Mouse (Mus musculus): ENCODE results near the gene Lrrc3. TPM values are rescaled to one million over a fixed set of nuclear protein-coding genes. Genes with fewer than 3 reads are reported as not detected.
A peak's percentile ranks its signal among the peaks of the same experiment; 100 is the strongest.

The Lrrc3 gene
- polyA plus RNA-seq, 1 experiment from 2014 or later = 4.2 TPM

DNA sequence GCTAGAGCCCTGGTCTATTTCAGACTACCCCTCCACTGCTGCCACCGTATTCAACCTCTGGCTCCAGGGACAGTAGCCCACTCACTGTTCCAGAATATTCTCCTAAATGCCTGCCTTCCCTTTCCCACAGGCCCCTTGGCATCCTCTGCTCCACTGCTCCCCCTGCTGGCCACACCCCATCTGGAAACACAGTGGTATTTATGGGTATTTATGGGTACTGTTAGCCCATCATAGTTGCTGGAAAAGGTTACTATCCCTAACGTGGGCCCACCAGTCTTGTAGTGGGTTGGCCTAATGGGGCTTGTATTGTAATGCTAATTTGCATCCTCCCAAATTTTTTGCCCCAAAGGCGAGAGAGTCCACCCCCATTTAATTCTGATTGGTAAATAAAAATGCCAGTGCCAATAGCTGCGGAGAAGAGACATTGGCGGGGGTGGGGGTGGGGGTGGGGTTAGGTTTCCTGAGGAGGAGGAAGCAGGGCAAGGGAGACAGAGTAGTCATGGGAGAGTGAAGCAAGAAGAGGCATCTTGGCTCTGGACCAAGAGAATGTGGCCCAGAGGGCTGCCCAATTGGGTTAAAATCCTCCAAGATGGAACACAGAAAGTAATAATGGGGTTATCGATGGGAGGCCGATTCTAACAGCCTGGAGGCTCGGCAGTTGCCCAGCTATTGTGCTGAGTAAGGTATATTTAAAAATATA is 14.4 kb upstream of the Lrrc3 start:
- Histone ChIP-seq H3K4me3 (ENCODE audit: low read depth, low read length) (no peak overlapping the region), H3K4me1 (ENCODE audit: insufficient read depth) (no peaks in the 10 kb centered on the region), H3K27me3 (ENCODE audit: insufficient read depth, low read length) (no peaks in the 10 kb centered on the region), H3K4me2 (no peak overlapping the region), H3K9me3 (ENCODE audit: low read depth, low read length) (no peaks in the 10 kb centered on the region), H3K9ac (no peak overlapping the region), H3K27ac (ENCODE audit: low read depth) (no peak overlapping the region), H3K36me3 (ENCODE audit: insufficient read depth) (no peaks in the 10 kb centered on the region)
- ATAC-seq (ENCODE audit: insufficient read depth) (no peak), DNase-seq (peak; percentile 48)
- peak; percentile 77 for TF ChIP-seq CTCF (IDR thresholded peaks at IDR 0.05; ENCODE audit: low read depth)
- 63% methylated on average over 8 of the region's 8 CpGs for WGBS

DNA sequence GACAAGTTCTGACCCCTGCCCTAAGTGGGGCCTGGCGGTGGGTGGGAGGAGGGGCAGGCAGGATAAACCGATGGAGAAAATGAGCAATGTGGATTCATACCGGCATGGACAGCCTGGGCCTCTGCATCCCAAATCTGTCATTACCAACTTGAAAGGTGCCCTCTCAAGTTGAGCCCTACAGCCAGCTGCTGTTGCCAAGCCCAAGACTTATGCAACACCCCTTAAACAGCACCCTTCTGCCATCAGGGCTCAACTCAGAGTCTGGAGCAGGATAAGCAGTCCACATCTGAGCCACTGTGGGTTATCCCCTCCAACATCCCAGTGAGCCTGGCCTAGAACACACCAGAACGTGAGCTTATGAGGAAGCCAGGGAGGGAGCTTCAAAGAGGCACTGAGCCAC is 11.0 kb upstream of the Lrrc3 start:
- Histone ChIP-seq H3K27me3 (ENCODE audit: insufficient read depth, low read length) (no peaks in the 10 kb centered on the region), H3K27ac (ENCODE audit: low read depth) (no peak overlapping the region), H3K4me1 (ENCODE audit: insufficient read depth) (no peaks in the 10 kb centered on the region), H3K9me3 (ENCODE audit: low read depth, low read length) (no peaks in the 10 kb centered on the region), H3K4me2 (no peak overlapping the region), H3K36me3 (ENCODE audit: insufficient read depth) (no peaks in the 10 kb centered on the region), H3K4me3 (ENCODE audit: low read depth, low read length) (no peak overlapping the region), H3K9ac (no peak overlapping the region)
- DNase-seq = no peak
- ATAC-seq (ENCODE audit: insufficient read depth) = no peak
- no peak for TF ChIP-seq CTCF (IDR thresholded peaks at IDR 0.05; ENCODE audit: low read depth)
- 62% methylated on average over 4 of the region's 4 CpGs for WGBS

DNA sequence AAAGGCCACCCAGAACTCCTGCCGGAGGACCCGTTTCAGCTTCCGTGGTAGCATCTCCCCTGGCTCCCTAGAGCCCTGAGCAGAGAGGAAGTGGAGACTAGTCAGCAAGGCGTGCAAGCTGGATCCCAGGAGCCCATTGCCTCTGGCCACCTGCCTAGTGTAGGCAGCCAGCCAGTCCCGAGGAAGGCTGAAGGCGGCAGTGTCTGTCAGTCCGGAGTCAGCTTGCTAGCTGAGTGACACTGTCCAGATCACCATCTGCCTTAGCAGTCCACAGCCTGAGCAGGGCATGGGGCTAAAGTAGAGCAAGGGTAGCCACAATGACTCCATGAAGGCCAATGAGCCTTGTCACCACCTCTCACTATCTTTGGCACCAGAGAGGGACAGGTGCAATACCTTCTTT is 10.3 kb upstream of the Lrrc3 start:
- Histone ChIP-seq H3K36me3 (ENCODE audit: insufficient read depth) (no peaks in the 10 kb centered on the region), H3K27ac (ENCODE audit: low read depth) (no peak overlapping the region), H3K9ac (no peak overlapping the region), H3K4me1 (ENCODE audit: insufficient read depth) (no peaks in the 10 kb centered on the region), H3K9me3 (ENCODE audit: low read depth, low read length) (no peaks in the 10 kb centered on the region), H3K4me3 (ENCODE audit: low read depth, low read length) (no peak overlapping the region), H3K4me2 (no peak overlapping the region), H3K27me3 (ENCODE audit: insufficient read depth, low read length) (no peaks in the 10 kb centered on the region)
- TF ChIP-seq CTCF (IDR thresholded peaks at IDR 0.05; ENCODE audit: low read depth) = no peak
- no peak for ATAC-seq (ENCODE audit: insufficient read depth)
- DNase-seq = no peak
- 59% methylated on average over 7 of the region's 7 CpGs for WGBS

DNA sequence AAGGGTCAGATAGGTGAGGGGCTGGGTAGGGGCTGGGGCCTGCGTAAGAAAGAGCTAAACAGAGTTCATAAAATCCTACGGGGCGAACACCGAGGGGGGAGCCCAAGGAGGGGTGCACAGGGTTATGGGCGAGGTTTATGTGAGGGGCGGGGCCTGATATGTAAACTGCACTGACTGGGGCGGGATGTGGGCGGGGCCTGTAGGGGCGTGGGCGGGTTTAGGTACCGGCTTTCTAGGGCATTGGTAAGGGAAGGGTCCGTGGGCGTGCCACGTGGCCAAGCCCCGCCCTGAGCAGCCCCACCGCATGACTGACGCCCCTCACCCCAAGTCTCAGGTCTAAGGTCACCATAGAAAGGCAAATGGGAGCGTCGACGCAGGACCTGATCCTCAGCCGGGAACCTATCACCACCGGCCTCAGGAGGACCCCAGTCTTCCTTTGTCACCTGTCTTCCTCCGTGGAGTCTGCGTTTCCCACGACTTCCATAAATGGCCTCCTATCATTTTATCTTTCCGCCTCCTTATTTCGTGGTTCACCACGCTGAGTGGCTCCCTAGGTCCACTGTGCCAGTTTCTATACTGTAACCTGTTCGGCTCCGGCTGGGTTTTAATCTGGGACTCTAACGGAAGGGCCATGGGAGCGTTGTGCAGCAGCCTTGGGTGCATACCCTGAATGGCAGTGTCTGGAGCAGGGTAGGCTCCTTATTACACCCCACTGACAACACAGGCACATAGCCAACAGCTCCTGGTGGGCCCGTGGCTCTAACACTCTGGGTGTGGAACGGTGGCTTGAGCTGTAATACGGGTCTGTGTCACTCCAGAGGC is 769 bp upstream of the Lrrc3 start:
- Histone ChIP-seq H3K9me3 (ENCODE audit: low read depth, low read length) (no peaks in the 10 kb centered on the region), H3K27me3 (ENCODE audit: insufficient read depth, low read length) (no peaks in the 10 kb centered on the region; the same call in 1 of the 2 replicates), H3K4me2 (peak overlapping the region; percentile 80), H3K27ac (ENCODE audit: low read depth) (no peak overlapping the region), H3K4me1 (ENCODE audit: insufficient read depth) (peaks cover 4% of the 10 kb centered on the region; the same call in 1 of the 2 replicates), H3K9ac (no peak overlapping the region), H3K4me3 (ENCODE audit: low read depth, low read length) (peak overlapping the region; percentile 56), H3K36me3 (ENCODE audit: insufficient read depth) (no peaks in the 10 kb centered on the region)
- no peak for TF ChIP-seq CTCF (IDR thresholded peaks at IDR 0.05; ENCODE audit: low read depth)
- ATAC-seq (ENCODE audit: insufficient read depth) = peak; percentile 77
- DNase-seq = peak; percentile 62
- WGBS = 6% methylated on average over 35 of the region's 35 CpGs

DNA sequence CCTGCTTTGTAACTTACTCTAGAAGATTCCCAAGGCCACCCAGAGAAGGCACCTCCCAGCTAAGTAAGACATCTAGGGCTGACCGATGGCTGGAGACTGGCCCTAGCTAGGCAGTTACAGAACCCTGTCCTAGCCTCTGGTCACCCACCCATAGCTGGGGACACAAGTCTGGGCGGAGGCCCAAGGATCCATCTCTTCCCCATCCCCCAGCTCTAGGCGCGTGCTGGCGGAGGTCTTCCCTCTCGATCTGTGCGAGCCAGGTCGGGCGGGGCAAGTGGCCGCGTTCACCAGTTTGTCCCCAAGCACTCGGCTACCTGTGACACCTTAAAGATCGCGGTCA is 495 bp downstream of the Lrrc3 start:
- Histone ChIP-seq H3K4me2 (peak overlapping the region; percentile 80), H3K4me1 (ENCODE audit: insufficient read depth) (peaks cover 4% of the 10 kb centered on the region; the same call in 1 of the 2 replicates), H3K9ac (peak overlapping the region; percentile 62), H3K36me3 (ENCODE audit: insufficient read depth) (no peaks in the 10 kb centered on the region), H3K4me3 (ENCODE audit: low read depth, low read length) (peak overlapping the region; percentile 56), H3K9me3 (ENCODE audit: low read depth, low read length) (no peaks in the 10 kb centered on the region), H3K27me3 (ENCODE audit: insufficient read depth, low read length) (no peaks in the 10 kb centered on the region; the same call in 1 of the 2 replicates), H3K27ac (ENCODE audit: low read depth) (no peak overlapping the region)
- DNase-seq = peak; percentile 66
- ATAC-seq (ENCODE audit: insufficient read depth) = peak; percentile 63; the same call in 1 of the 2 replicates
- TF ChIP-seq CTCF (IDR thresholded peaks at IDR 0.05; ENCODE audit: low read depth) = no peak
- 3% methylated on average over 14 of the region's 14 CpGs for WGBS

DNA sequence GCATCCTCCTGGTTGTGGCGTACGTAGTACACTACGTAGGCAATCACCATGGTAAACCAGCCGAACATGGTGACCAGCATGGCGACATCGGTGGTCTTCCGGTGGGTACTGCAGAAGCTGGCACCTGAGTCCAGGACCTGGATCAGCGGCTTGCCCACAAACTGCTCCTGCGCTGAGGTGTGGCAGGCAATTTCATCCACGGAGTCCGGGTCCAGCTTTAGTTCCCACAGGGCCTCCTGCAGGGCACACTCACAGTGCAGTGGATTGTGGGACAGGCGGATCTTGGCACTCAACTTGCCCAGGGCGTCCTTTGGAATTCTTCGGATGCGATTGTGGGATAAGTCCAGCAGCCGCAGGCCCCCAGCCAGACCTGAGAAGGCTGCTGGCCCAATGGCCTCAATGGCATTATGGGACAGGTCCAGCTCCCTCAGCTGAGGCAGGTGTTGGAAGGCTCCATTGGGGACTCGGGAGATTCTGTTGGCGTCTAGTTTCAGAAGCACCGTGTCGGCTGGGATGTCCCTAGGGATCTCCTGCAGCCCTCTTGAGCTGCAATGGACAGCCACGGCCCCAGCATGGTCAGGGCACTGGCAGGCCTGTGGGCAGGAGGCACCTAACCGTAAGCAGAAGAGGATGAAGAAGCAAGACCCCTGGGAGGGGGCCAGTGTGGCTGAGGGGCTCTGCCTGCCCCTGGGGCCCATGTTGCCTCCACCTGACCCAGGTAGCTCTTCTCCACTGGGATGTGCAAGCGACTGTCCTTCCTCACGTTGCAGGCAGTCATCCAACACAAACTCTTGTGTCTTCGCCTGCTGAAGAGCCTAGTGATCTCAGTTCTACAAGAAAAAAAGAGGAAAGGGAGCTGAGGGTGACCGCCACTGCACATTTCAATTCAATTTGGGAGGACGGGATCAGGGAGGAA is 1.2 kb downstream of the Lrrc3 start:
- no peak overlapping the region for H3K9ac ChIP-seq
- peak overlapping the region; percentile 80 for H3K4me2 ChIP-seq
- DNase-seq (no peak), ATAC-seq (ENCODE audit: insufficient read depth) (no peak)
- no peak for TF ChIP-seq CTCF (IDR thresholded peaks at IDR 0.05; ENCODE audit: low read depth)
- peak overlapping the region; percentile 56 for H3K4me3 ChIP-seq (ENCODE audit: low read depth, low read length)
- no peaks in the 10 kb centered on the region for H3K9me3 ChIP-seq (ENCODE audit: low read depth, low read length)
- no peak overlapping the region for H3K27ac ChIP-seq (ENCODE audit: low read depth)
- H3K4me1 ChIP-seq (ENCODE audit: insufficient read depth) = peaks cover 4% of the 10 kb centered on the region; the same call in 1 of the 2 replicates
- H3K36me3 ChIP-seq (ENCODE audit: insufficient read depth) = no peaks in the 10 kb centered on the region
- H3K27me3 ChIP-seq (ENCODE audit: insufficient read depth, low read length) = no peaks in the 10 kb centered on the region; the same call in 1 of the 2 replicates
- 84% methylated on average over 27 of the region's 27 CpGs for WGBS
